17 mouse cellular contexts compared by ENCODE assay signal in the genomic region with DNA sequence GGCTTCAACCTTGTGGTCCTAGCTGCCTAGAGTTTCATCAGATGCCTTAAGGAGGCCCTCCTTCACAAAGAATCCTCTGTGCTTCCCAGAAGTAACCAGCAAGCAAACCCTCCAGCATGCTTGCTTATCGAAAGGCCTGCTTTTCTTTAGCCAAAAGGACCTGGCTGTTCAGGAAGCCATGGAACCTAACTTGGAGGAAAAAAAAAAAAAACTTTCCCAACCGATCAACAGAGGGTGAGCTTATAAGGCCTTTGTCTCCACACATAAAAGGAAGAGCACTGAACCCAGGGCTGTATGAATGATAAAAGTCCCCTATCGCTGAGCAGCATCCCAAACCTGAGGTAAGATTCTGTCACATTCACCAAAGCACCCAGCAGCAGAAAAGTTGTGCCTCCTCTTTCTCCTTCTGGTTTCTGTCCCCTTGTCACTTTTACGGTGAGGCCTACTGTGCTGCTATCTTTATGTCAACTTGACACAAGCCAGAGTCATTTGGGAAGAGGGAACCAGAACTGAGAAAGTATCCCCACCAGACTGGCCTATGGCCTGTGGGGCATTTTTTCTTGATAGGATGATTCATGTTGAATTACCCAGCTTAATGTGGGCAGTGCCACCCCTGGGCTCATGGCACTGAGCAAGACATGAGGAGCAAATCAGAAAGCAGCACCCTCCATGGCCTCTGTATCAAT.
DNase-seq lines count a peak whose midpoint lies in the region; ATAC-seq lines count a peak whose summit lies in the region.
"Had no signal": no experiment of that assay in that cellular context is flagged by ENCODE, and none has a peak within 500 bp of the region (broad histone marks: within the 10 kb centered on the region; RNA-seq: fewer than 3 reads in every experiment).

No protein-coding gene starts in this region.

- no peak overlapping the region for H3K4me3 ChIP-seq in heart, embryonic 12.5 days
- H3K4me3 ChIP-seq in intestine, embryonic 15.5 days (replicated peaks): no peak overlapping the region
- no peak overlapping the region for H3K4me3 ChIP-seq in intestine, embryonic 16.5 days (ENCODE audit: low read length)
- H3K4me3 ChIP-seq in limb, embryonic 10.5 days: no peak overlapping the region
- peak overlapping the region; percentile 56 for H3K4me3 ChIP-seq in liver, embryonic 15.5 days (replicated peaks)
- H3K4me3 ChIP-seq: forebrain, embryonic 12.5 days; midbrain, embryonic 13.5 days; neural tube, embryonic 13.5 days had no signal

- ATAC-seq in heart, embryonic 12.5 days (ENCODE audit: insufficient number of reproducible peaks, low FRiP score): peak; percentile 84
- peak; percentile 25; the same call in 1 of the 2 replicates for ATAC-seq in intestine, embryonic 15.5 days
- no peak for ATAC-seq in intestine, embryonic 16.5 days
- ATAC-seq in liver, embryonic 15.5 days (ENCODE audit: insufficient read depth): no peak
- ATAC-seq: midbrain, embryonic 13.5 days had no signal

- peaks cover 44% of the 10 kb centered on the region for H3K4me1 ChIP-seq in heart, embryonic 12.5 days (replicated peaks)
- H3K4me1 ChIP-seq in intestine, embryonic 15.5 days (replicated peaks): no peaks in the 10 kb centered on the region
- no peaks in the 10 kb centered on the region for H3K4me1 ChIP-seq in intestine, embryonic 16.5 days (ENCODE audit: control insufficient read depth, insufficient read depth, low read length)
- peaks cover 15% of the 10 kb centered on the region for H3K4me1 ChIP-seq in limb, embryonic 10.5 days
- H3K4me1 ChIP-seq in liver, embryonic 15.5 days (replicated peaks): peaks cover 50% of the 10 kb centered on the region
- H3K4me1 ChIP-seq: forebrain, embryonic 12.5 days; midbrain, embryonic 13.5 days had no signal

- intact Hi-C loops in heart, postnatal 14 days (cut with DNase I): no loop called here

- H3K27ac ChIP-seq in heart, embryonic 12.5 days (ENCODE audit: poor library complexity, severe bottlenecking): peak overlapping the region; percentile 84
- no peak overlapping the region for H3K27ac ChIP-seq in intestine, embryonic 15.5 days
- H3K27ac ChIP-seq in intestine, embryonic 16.5 days (ENCODE audit: low read length): no peak overlapping the region
- peak overlapping the region; percentile 21; the same call in 1 of the 2 replicates for H3K27ac ChIP-seq in limb, embryonic 10.5 days
- H3K27ac ChIP-seq in liver, embryonic 15.5 days (replicated peaks): peak overlapping the region; percentile 65
- H3K27ac ChIP-seq: forebrain, embryonic 12.5 days; hindbrain, embryonic 14.5 days; midbrain, embryonic 13.5 days; neural tube, embryonic 13.5 days had no signal

- peaks cover 10% of the 10 kb centered on the region; the same call in 1 of the 2 replicates for H3K36me3 ChIP-seq in heart, embryonic 12.5 days
- H3K36me3 ChIP-seq in intestine, embryonic 15.5 days: no peaks in the 10 kb centered on the region
- no peaks in the 10 kb centered on the region for H3K36me3 ChIP-seq in intestine, embryonic 16.5 days (ENCODE audit: control insufficient read depth, insufficient read depth, low read length)
- H3K36me3 ChIP-seq in limb, embryonic 10.5 days: peaks cover 16% of the 10 kb centered on the region
- no peaks in the 10 kb centered on the region for H3K36me3 ChIP-seq in liver, embryonic 15.5 days (replicated peaks)

- no peak overlapping the region for H3K4me2 ChIP-seq in heart, embryonic 12.5 days
- no peak overlapping the region for H3K4me2 ChIP-seq in intestine, embryonic 15.5 days (replicated peaks)
- no peak overlapping the region for H3K4me2 ChIP-seq in intestine, embryonic 16.5 days (ENCODE audit: low read depth, low read length)
- peak overlapping the region; percentile 76 for H3K4me2 ChIP-seq in liver, embryonic 15.5 days
- H3K4me2 ChIP-seq: forebrain, embryonic 12.5 days; hindbrain, embryonic 14.5 days; midbrain, embryonic 13.5 days; neural tube, embryonic 13.5 days had no signal

- no peak overlapping the region for H3K9ac ChIP-seq in heart, embryonic 12.5 days
- no peak overlapping the region for H3K9ac ChIP-seq in intestine, embryonic 15.5 days
- H3K9ac ChIP-seq in intestine, embryonic 16.5 days (ENCODE audit: low read depth, low read length): no peak overlapping the region
- H3K9ac ChIP-seq in liver, embryonic 15.5 days: peak overlapping the region; percentile 37; the same call in 1 of the 2 replicates
- H3K9ac ChIP-seq: forebrain, embryonic 12.5 days; hindbrain, embryonic 14.5 days; midbrain, embryonic 13.5 days; neural tube, embryonic 13.5 days had no signal

- 13% methylated on average over 4 of the region's 4 CpGs for WGBS in heart, embryonic 12.5 days
- 46% methylated on average over 4 of the region's 4 CpGs for WGBS in intestine, embryonic 15.5 days
- 50% methylated on average over 4 of the region's 4 CpGs for WGBS in intestine, embryonic 16.5 days
- WGBS in limb, embryonic 10.5 days: 22% methylated on average over 4 of the region's 4 CpGs
- WGBS in liver, embryonic 15.5 days (ENCODE audit: insufficient replicate concordance): 43% methylated on average over 4 of the region's 4 CpGs

- H3K27me3 ChIP-seq in heart, embryonic 12.5 days (replicated peaks): no peaks in the 10 kb centered on the region
- no peaks in the 10 kb centered on the region for H3K27me3 ChIP-seq in intestine, embryonic 15.5 days (replicated peaks)
- no peaks in the 10 kb centered on the region for H3K27me3 ChIP-seq in intestine, embryonic 16.5 days (replicated peaks; ENCODE audit: control insufficient read depth, insufficient read depth, low read length)
- H3K27me3 ChIP-seq in limb, embryonic 10.5 days (ENCODE audit: low read depth, poor library complexity, severe bottlenecking): no peaks in the 10 kb centered on the region
- no peaks in the 10 kb centered on the region for H3K27me3 ChIP-seq in liver, embryonic 15.5 days
- H3K27me3 ChIP-seq: forebrain, embryonic 12.5 days; midbrain, embryonic 13.5 days; neural tube, embryonic 13.5 days had no signal

- H3K9me3 ChIP-seq in heart, embryonic 12.5 days (replicated peaks): no peaks in the 10 kb centered on the region
- H3K9me3 ChIP-seq in intestine, embryonic 15.5 days: no peaks in the 10 kb centered on the region
- no peaks in the 10 kb centered on the region for H3K9me3 ChIP-seq in intestine, embryonic 16.5 days (ENCODE audit: control insufficient read depth, low read length)
- no peaks in the 10 kb centered on the region for H3K9me3 ChIP-seq in limb, embryonic 10.5 days (replicated peaks)
- no peaks in the 10 kb centered on the region for H3K9me3 ChIP-seq in liver, embryonic 15.5 days (replicated peaks)
- H3K9me3 ChIP-seq: forebrain, embryonic 12.5 days; midbrain, embryonic 13.5 days; neural tube, embryonic 13.5 days had no signal

- no peak for DNase-seq in heart, postnatal 14 days
- DNase-seq in limb, embryonic 10.5 days (ENCODE audit: low spot score): no peak
- no peak for DNase-seq in spleen, postnatal 10 days (ENCODE audit: low spot score in 2 of 2)
- DNase-seq: adrenal gland, adult 8-10 months; cerebellum, postnatal 10 days; kidney, adult 11 months; lung, postnatal 10 days; right cerebral cortex, adult 18-20 months; thymus, postnatal 14 days had no signal

Comparison
In these comparisons a context has a peak if more than half of its experiments do, and no peak if none do; other contexts are left out.
1. ATAC-seq: peak in heart, embryonic 12.5 days (single experiment) and intestine, embryonic 15.5 days (single experiment); none in intestine, embryonic 16.5 days (single experiment) and liver, embryonic 15.5 days (single experiment).
2. H3K27ac ChIP-seq: peak in heart, embryonic 12.5 days (single experiment), limb, embryonic 10.5 days (single experiment) and liver, embryonic 15.5 days (single experiment); none in intestine, embryonic 15.5 days (single experiment) and intestine, embryonic 16.5 days (single experiment).